Mouse (Mus musculus) megakaryocyte, embryonic 14.5 days (primary cell): ENCODE data around the gene Mrps24.

Experiments
- FLI1 ChIP-seq: IDR thresholded peaks from 2 replicates; pipeline ENCODE4 v1.6.1; 2012; ENCODE audit warnings: low read length, inconsistent platforms, mixed read lengths
- GATA1 ChIP-seq: IDR thresholded peaks from 3 replicates; pipeline ENCODE4 v1.6.1; 2012; ENCODE audit warnings: mixed read lengths, low read length, inconsistent platforms, borderline replicate concordance

- TF ChIP-seq GATA1 (no peak), FLI1 (no peak)
Observed at GRCm38 (mm10) chr11:5718611-5719354, 3.3 kb upstream of the Mrps24 start.
